Mouse (Mus musculus): ENCODE results near the gene Gm26938. TPM values are rescaled to one million over a fixed set of nuclear protein-coding genes. Genes with fewer than 3 reads are reported as not detected.

Gm26938 gene
- total RNA-seq, 2 experiments from 2014 or later, result not detected

DNA sequence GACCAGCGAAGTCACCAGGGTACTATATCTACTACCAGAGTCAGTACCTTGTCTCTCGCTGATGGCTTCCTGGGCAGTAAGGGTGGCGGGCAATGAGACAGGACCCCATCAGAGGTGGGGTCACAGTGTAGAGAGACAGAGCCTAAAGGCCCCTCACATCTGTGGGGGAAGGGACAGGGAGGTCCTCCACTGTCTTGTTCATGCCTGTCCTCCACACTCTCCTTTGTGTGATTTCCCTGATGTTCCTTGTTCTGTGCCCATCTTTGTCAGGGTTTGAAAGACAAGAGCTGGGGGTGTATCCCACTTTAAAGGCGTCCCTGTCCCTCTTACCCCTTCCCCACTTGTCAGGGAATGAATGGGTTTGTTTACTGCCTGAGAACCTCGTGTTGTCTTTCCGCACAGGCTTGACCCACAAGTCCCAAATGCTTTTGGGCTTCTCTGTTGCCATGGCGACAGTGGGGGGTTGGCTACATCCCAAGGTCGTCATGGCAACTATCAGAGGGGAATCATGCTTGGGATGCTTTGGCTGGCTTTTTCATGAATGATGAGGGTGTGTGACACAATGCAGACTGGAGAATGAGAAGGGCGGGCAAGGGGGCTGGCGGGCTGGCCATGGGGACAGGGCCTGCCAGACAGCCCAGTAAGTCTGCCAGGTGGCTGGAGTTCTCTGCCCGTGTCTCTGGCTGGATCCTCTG, 28.6 kb downstream of the Gm26938 start:
- peak; percentile 77 to 78 for DNase-seq (ENCODE audit: low spot score in 2 of 2)
- intact Hi-C loops (cut with DNase I), result no loop called here

DNA sequence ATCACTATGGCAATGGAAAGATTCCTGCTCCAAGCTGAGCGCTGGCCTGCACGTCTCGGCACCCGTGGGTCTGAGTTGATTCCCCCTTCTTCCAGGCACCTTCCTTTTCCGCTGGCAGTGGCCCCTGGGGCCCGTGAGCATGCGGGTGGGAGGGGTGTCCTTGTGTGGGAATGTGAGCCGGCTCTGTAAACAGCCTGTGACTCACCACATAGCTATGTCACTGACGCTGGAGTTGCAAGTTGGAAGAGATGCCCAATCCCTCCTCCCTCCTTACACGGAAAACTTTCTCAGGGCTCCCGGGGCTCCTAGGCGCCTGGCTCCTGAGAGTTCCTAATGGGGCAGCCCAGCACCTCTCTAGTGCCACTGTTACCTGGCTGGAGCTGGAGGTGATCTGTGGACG, 29.3 kb downstream of the Gm26938 start:
- peak; percentile 49 to 82 for DNase-seq (ENCODE audit: low spot score in 2 of 2)
- intact Hi-C loops (cut with DNase I), result no loop called here

DNA sequence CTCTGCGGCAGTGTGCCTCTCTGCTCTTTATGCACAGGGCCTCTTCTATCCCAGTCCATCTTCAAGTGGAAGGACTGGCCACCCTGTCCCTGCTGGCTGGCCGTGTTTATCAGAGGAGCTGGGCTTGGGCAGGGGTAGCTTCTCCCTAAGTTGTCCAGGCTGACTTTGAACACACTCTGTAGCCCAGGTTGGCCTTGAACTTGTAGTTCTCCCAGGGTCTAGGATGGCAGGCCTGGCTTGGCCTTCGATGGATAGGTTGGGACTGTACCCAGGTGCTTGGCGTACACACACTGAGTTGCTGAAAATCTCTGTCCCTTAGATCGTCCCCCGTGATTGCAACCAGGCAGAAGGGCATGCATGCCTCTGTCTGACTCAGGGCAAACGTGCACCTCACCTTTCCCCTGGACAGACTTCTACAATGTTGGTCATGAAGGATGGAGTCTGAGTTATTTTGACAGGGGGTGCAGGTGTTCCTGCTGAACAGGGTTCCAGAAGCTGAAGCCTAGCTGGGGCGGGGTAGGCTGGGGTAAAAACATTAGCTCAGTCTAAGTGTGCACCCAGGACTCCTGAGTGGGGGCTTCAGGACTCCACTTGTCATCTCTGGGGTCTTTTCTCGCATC, 30.1 kb downstream of the Gm26938 start:
- intact Hi-C loops (cut with DNase I), result no loop called here
- DNase-seq (ENCODE audit: low spot score in 2 of 2), result no peak

DNA sequence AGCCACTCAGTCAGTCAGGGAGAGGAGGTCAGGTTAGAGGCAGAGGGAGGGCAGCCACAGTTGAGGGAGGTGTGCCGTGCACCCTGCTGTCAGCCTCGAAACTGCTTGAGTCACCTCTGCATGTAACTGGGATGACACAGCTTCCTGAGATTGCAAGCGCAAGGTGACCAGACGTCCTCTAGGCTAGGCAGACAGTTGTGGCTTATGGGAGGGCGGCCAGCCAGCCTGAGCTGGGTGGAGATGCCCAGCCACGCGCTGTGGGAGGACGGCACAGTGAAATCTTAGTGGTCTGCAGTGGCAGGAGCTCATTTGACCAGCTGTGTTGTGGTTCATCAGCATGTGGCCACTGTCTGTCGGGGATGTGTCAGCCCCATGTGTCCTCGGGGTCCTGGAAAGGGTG, 31.3 kb downstream of the Gm26938 start:
- intact Hi-C loops (cut with DNase I), result no loop called here

DNA sequence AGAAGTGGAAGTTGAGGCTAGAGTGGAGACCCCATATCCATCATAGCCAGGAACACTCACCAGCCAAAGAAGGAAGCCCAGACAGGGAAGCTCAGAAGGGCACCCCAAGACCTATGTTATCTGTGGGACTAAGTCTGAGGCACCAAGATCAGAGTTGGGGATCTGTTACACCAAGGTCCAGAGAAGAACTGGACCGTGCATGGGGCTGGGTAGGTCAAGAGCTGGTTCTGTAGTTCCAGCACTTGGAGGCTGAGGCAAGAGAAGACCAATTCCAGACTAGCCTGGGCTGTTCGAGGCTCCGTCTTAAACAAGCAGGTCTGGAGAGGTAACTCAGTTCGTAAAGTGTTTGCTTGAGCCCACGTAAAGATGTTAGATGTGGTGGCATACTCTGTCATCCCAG, 32.1 kb downstream of the Gm26938 start:
- DNase-seq (ENCODE audit: low spot score in 2 of 2), result no peak
- intact Hi-C loops (cut with DNase I), result no loop called here

More for the DNA sequence above, 31.3 kb downstream of the Gm26938 start:
- no peak for DNase-seq (ENCODE audit: low spot score in 2 of 2)

DNA sequence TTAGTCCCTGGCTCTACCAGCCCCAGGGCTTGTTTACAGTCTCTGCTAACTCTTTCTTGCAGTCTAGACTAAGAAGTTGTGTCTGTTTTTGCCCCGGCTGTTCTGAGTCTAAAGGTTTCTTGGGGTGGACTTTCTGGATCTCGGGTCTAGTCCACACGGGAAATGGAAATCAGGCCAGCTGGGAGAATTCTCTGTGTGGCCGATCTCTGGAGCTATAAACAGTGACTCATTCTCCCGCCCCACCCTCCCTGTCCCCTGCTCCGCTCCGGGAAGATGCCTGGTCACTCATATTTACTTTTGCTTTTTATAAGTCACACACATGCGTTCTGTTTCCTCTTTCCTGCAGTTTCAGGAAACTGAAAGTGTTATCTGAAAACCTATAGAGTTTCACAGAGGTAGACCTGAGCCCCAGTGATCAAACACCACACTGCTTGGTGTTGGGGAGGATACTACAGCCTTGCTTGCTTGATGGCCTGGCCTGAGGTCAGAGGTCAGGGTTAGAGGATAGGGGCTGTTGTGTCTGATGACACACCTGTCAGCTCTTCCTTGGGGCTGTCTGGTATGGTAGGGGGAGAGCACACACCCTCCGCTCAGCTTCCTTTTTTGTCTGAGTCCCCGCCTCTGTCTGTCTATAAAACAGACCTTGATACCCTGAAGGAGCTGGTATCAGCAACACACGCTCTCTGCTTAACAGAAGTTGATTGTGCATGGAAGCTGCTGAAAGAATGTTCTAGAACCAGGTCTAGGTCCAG, 32.7 kb downstream of the Gm26938 start:
- DNase-seq (ENCODE audit: low spot score in 2 of 2), result no peak
- intact Hi-C loops (cut with DNase I), result no loop called here

DNA sequence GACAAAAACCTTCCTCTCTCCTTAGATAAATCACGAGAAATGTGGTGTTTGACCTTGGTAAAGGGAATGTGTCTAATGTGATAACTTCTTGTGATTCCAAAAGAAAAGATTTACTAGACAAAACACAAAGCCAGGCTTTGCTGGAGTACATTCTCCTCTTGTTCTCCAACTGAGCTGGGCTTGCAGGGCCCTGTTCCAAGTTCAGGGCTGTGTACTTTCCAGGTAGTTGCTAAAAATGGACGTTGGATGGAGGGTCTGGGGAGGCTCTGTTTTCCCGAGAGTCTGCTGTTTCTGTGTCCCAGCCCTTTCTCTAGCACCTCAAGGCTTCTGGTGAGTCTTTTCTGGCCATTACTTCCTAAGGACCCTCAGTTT, 33.3 kb downstream of the Gm26938 start:
- intact Hi-C loops (cut with DNase I), result no loop called here
- DNase-seq (ENCODE audit: low spot score in 2 of 2), result no peak

DNA sequence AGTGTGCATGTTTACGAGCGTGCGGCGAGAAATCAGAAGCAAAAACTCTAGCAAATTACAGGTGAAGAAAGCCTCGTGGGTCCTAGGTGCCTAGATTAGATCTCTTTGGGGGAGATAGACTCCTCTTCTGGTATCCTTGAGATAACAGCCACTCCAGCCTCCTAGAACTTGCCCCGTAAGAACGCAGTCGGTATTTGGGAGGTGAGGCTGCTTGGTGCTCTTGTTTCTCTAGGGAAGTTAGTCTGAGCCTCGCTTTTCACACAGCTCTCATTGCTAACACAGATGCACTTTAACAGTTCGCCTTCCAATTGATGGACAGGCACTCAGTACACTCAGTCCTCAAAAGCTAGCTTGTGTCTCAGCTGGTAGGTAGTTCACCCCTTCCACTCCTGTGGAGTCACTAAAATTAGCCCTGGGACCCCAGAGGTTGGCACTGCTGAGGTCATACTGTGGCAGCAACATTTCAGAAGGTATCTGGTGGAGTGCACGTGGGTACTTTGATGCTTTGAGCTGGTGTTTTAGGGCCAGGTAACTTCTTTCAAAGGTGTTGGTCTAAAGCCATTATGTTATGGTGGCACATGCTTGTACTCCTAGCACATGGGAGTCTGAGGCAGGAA, 33.9 kb downstream of the Gm26938 start:
- intact Hi-C loops (cut with DNase I), result no loop called here
- DNase-seq (ENCODE audit: low spot score in 2 of 2), result no peak

- intact Hi-C loops (cut with DNase I), result no loop called here
- DNase-seq (ENCODE audit: low spot score in 2 of 2), result peak; percentile 90 to 94
Observed at GRCm38 (mm10) chr5:139791227-139792158, 34.7 kb downstream of the Gm26938 start, which contains the start of gene Mafk. Gene Mafk (plus strand): TSS chr5:139791513.

DNA sequence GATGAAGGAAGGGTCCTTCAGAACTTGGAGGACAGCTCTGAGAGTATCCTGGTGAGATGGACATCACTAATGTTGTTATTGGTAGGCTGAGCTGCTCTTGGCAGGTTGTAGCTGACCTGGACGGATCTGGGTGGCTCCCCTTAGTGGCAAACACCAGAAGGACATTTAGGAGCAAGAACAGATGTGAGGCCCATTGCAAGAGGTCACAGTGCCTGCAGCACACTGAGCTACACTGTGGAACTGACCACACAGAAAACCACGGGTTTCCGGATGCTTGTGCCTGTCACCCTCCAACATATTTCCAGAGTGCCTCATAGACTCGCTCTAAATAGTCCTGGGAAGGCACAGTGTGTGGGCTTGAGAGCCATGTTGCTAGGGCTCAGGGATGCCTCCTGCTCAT, 36.7 kb downstream of the Gm26938 start:
- intact Hi-C loops (cut with DNase I), result no loop called here
- no peak for DNase-seq (ENCODE audit: low spot score in 2 of 2)

GRCm38 (mm10) chr5:139781406-139781805, 44.8 kb downstream of the Gm26938 start:
- no peak for DNase-seq (ENCODE audit: low spot score in 2 of 2)
- intact Hi-C loops (cut with DNase I), result no loop called here

DNA sequence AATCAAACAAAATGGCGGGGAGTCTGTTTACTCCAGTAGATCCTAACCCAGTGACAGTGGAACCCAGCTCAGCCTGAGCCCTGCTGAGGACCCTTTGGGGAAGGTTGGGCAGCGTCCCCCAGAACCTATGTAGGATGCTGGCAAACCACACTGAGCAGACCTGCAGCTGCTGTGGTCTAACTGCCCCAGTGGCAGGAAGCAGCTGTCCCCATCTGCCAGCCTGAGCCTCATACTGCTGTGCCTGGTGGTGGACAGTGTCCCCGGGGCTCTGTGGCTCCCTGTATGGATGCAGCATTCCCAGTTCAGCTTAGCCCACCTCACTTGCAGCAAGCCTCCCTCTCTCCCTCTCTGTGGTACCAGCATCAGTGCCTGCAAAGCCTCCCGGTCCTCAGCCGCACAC, 49.2 kb downstream of the Gm26938 start:
- intact Hi-C loops (cut with DNase I), result loop anchor here (5.0 kb wide), 1 partner anchor 40 kb away; the partner anchor contains the start of gene Tmem184a
- no peak for DNase-seq (ENCODE audit: low spot score in 2 of 2)

DNA sequence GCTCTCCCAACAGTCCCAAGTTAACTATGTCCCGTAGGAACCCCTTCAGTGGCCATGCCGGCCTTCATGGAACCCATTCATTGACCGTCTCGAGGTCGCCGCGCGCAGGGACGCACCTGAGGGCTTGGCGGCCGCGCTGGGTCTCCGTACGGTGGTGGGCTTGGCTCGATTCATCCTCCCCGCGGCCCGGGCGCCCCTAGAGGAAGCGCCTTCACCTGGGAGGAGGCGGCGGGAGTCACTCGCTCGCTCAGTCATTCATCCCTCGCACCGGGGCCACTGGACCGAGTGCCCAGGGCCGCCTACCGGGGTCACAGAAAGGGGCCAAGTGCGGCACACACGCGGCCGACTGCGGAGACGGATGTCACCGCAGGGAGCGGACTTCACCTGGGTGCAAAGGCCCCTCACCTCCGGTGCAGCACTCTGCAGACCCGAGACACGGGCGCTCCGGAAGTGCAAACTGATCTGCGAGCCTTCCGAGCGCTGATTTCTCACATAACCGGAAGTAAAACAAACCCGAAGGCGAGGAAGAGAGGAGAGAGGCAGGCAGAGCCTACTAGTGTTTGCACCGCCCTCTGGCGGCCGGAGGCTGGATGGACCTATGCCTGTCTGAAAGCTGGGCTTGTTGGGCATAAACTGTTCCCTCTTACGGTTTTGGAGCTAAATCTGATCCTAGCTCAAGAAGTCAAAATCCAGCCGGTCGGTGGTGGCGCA, 50.8 kb downstream of the Gm26938 start, which contains the start of gene Ints1:
Ints1 (minus strand) TSS at position 459 of the 711 bp plus-strand sequence.
- intact Hi-C loops (cut with DNase I), result loop anchor here (5.0 kb wide), 1 partner anchor 42 kb away; the partner anchor contains the start of gene Tmem184a
- DNase-seq (ENCODE audit: low spot score in 2 of 2), result peak; percentile 95 to 98

DNA sequence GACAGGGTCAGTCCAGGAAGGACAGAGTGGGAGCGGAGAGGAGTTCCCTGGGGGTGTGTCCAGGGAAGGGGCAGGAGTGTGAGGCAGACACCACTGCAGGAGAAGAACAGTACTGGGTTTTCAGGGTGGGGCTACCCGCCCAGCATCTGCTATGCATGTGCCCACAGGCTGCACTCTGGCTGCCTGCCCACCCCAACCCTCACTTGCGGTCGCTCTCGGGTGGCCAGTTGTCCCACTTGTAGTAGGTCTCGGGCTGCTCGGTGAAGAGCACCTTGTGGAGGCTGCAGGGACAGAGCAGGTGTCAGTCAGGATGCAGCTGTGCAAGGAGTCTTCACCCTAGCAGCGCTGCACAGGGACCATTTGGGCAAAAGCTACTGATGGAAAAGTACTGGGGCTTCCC, 58.0 kb downstream of the Gm26938 start:
- no peak for DNase-seq (ENCODE audit: low spot score in 2 of 2)
- intact Hi-C loops (cut with DNase I), result no loop called here

DNA sequence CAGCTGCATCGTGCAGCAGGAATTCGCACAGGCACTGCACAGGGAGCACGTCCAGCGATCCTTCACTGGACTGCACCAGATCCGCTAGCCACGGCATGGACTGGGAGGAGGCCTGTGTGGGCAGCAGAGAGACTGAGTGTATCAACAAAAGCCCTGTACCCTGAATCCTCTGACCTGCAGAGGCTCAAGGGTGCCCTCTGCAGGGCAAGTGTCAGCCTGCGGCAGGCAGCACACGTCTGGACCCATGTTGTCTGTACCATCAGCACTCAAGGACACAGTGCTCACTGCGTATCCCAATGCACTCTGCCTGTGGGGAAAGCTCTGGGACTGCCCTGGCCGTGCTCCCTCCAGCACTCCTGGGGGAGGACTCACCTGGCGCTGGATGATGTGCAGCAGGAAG, 61.9 kb downstream of the Gm26938 start:
- intact Hi-C loops (cut with DNase I), result no loop called here

GRCm38 (mm10) chr5:139758096-139758495, 68.1 kb downstream of the Gm26938 start:
- DNase-seq (ENCODE audit: low spot score in 2 of 2), result peak; percentile 53 to 92
- intact Hi-C loops (cut with DNase I), result loop anchor here (10.0 kb wide), 1 partner anchor 413 kb away; no protein-coding TSS in a partner anchor

More for the DNA sequence above, 61.9 kb downstream of the Gm26938 start:
- DNase-seq (ENCODE audit: low spot score in 2 of 2), result no peak
